Comparison of ENCODE assay signal across 24 mouse cellular contexts in the genomic region with DNA sequence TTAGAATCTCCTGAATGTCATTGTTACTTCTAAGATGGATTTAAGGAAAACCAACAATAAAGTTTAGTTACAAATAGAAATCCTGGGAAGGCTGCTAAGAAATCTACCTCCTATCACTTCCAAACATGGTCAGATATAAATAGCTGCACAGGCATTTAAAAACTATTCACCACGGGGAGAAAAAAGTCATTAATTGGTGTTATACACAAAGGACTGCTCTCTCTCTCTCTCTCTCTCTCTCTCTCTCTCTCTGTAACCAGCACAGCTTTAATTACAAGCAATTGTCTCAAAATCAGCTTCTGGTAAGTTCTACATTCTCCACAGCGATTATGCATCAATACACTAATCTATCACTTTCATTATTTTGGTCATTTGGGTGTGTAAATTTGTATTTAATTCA.
"Had no signal": no experiment of that assay in that cellular context is flagged by ENCODE, and none has a peak within 500 bp of the region (broad histone marks: within the 10 kb centered on the region; RNA-seq: fewer than 3 reads in every experiment).

No protein-coding gene starts in this region.

- H3K4me1 ChIP-seq: limb, embryonic 10.5 days; limb, embryonic 12.5 days; limb, embryonic 13.5 days; limb, embryonic 15.5 days; liver, embryonic 12.5 days; liver, embryonic 13.5 days; liver, embryonic 15.5 days; lung, embryonic 15.5 days; megakaryocyte, embryonic 14.5 days; midbrain, embryonic 10.5 days; midbrain, embryonic 12.5 days; midbrain, embryonic 13.5 days; neural tube, embryonic 12.5 days had no signal

- H3K4me3 ChIP-seq: limb, embryonic 10.5 days; limb, embryonic 12.5 days; limb, embryonic 13.5 days; limb, embryonic 15.5 days; liver, embryonic 12.5 days; liver, embryonic 13.5 days; liver, embryonic 15.5 days; lung, embryonic 15.5 days; megakaryocyte, embryonic 14.5 days; midbrain, embryonic 10.5 days; midbrain, embryonic 12.5 days; midbrain, embryonic 13.5 days; myocyte; neural tube, embryonic 12.5 days had no signal

- H3K4me2 ChIP-seq: limb, embryonic 12.5 days; limb, embryonic 13.5 days; limb, embryonic 15.5 days; liver, embryonic 11.5 days; liver, embryonic 12.5 days; liver, embryonic 13.5 days; liver, embryonic 15.5 days; lung, embryonic 14.5 days; lung, embryonic 15.5 days; midbrain, embryonic 12.5 days; midbrain, embryonic 13.5 days; neural tube, embryonic 12.5 days had no signal

- H3K36me3 ChIP-seq: limb, embryonic 10.5 days; limb, embryonic 12.5 days; limb, embryonic 13.5 days; limb, embryonic 15.5 days; liver, embryonic 12.5 days; liver, embryonic 13.5 days; liver, embryonic 15.5 days; lung, embryonic 15.5 days; midbrain, embryonic 10.5 days; midbrain, embryonic 12.5 days; midbrain, embryonic 13.5 days; neural tube, embryonic 12.5 days had no signal

- DNase-seq: left cerebral cortex, postnatal 4 days; liver; liver, embryonic 13.5 days; liver, postnatal 0 days; lung, adult 2 months; midbrain, embryonic 14.5 days had no signal

- ATAC-seq: liver, embryonic 12.5 days; liver, postnatal 0 days; midbrain, embryonic 13.5 days; midbrain, embryonic 16.5 days had no signal

- H3K9ac ChIP-seq: limb, embryonic 12.5 days; limb, embryonic 13.5 days; limb, embryonic 15.5 days; liver, embryonic 12.5 days; liver, embryonic 13.5 days; liver, embryonic 14.5 days; liver, embryonic 15.5 days; liver, postnatal 0 days; lung, embryonic 14.5 days; lung, embryonic 15.5 days; midbrain, embryonic 12.5 days; midbrain, embryonic 13.5 days; neural tube, embryonic 12.5 days had no signal

- H3K27ac ChIP-seq: limb, embryonic 10.5 days; limb, embryonic 12.5 days; limb, embryonic 13.5 days; limb, embryonic 15.5 days; liver, embryonic 12.5 days; liver, embryonic 13.5 days; liver, embryonic 14.5 days; liver, embryonic 15.5 days; lung, embryonic 15.5 days; macrophage; midbrain, embryonic 10.5 days; midbrain, embryonic 12.5 days; midbrain, embryonic 13.5 days; neural tube, embryonic 12.5 days had no signal

- H3K27me3 ChIP-seq: limb, embryonic 12.5 days; limb, embryonic 15.5 days; liver, embryonic 12.5 days; liver, embryonic 13.5 days; liver, embryonic 15.5 days; lung, embryonic 15.5 days; megakaryocyte, embryonic 14.5 days; midbrain, embryonic 12.5 days; midbrain, embryonic 13.5 days; neural tube, embryonic 12.5 days had no signal

- H3K9me3 ChIP-seq: limb, embryonic 10.5 days; limb, embryonic 12.5 days; limb, embryonic 13.5 days; limb, embryonic 15.5 days; liver, embryonic 12.5 days; liver, embryonic 13.5 days; liver, embryonic 15.5 days; lung, embryonic 15.5 days; midbrain, embryonic 10.5 days; midbrain, embryonic 12.5 days; midbrain, embryonic 13.5 days; neural tube, embryonic 12.5 days had no signal
